Mouse (Mus musculus): ENCODE data around the gene Parp1.

GRCm38 (mm10) chr1:180569453-180569852 is 729 bp downstream of the Parp1 start:
- TF ChIP-seq TAL1 (IDR thresholded peaks at IDR 0.05; ENCODE audit: low read length) = no peak
- no peak for TF ChIP-seq GATA1 (IDR thresholded peaks at IDR 0.05; ENCODE audit: low read length)

All from erythroblast, embryonic 14.5 days (primary cell).